Mouse (Mus musculus) cortical plate, adult 2 months (tissue): Measurements from ENCODE around the gene Dcst2.

Experiments
- CTCF ChIP-seq: fragments of 200-500 bp; IDR thresholded peaks from 2 replicates; pipeline ENCODE4 v1.5.1; 2011; ENCODE audit warnings: mild to moderate bottlenecking, control low read depth, low read length; ENCODE audit not compliant: insufficient read depth; ENCODE audit errors: extremely low read depth
- POLR2A ChIP-seq: fragments of 200-500 bp; IDR thresholded peaks from 2 replicates; pipeline ENCODE4 v1.6.1; 2011; ENCODE audit warnings: mild to moderate bottlenecking, low read length, control low read depth; ENCODE audit not compliant: insufficient read depth; ENCODE audit errors: extremely low read depth

DNA sequence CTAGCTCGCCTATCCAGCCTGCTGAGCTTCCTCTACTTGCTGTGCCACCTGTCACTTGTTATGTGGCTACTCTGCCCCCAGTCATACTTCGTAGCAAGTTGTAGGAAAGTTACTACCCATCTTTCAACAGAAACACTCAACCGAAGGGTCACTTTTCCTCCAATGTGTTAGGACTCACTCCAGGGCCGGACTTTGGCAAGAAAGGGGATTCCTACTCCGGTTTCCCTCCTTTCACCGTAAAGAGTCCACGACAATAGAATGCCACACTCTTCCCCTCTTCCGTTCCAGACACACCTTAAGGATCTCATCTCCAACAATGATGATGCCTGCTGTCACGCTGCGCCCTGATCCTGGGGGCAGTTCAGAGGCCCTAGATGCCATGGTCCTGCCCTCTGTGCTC, 49.1 kb downstream of the Dcst2 start:
- TF ChIP-seq CTCF (no peak), POLR2A (no peak)
